Mouse (Mus musculus): Measurements from ENCODE around the gene Nsmce4a. TPM values are rescaled to one million over a fixed set of nuclear protein-coding genes. Genes with fewer than 3 reads are reported as not detected.

Nsmce4a gene
- total RNA-seq, 2 experiments from 2014 or later: 118 to 119 TPM

Other genes with a start within 250 kb of the Nsmce4a start
- 14.7 and 16.6 TPM in 2 replicates for gene Ate1, start 52.7 kb downstream of the Nsmce4a start, total RNA-seq (2015; ENCODE audit: low replicate concordance)
- gene Ate1, start 52.7 kb downstream of the Nsmce4a start, total RNA-seq (2017; ENCODE audit: low replicate concordance): 31.7 and 38.2 TPM in 2 replicates
- 0.72 and 5.0 TPM in 2 replicates for gene Tacc2, start 4.3 kb upstream of the Nsmce4a start, total RNA-seq (2015; ENCODE audit: low replicate concordance)
- 0.30 and 0.77 TPM in 2 replicates for gene Tacc2, start 4.3 kb upstream of the Nsmce4a start, total RNA-seq (2017; ENCODE audit: low replicate concordance)
- gene Btbd16, start 201.0 kb upstream of the Nsmce4a start, total RNA-seq (2015; ENCODE audit: low replicate concordance): not detected in 2 replicates
- gene Btbd16, start 201.0 kb upstream of the Nsmce4a start, total RNA-seq (2017; ENCODE audit: low replicate concordance): not detected in 2 replicates

Measured in erythroid progenitor cell, adult 5-6 weeks (primary cell).